Mouse (Mus musculus): ENCODE measurements around the gene Kdm7a.

Gene Kdm7a

GRCm38 (mm10) chr6:39206581-39207461 is at the start of gene Kdm7a:
Kdm7a (minus strand) TSS chr6:39206789.
- in situ Hi-C loops (cut with MboI, MseI) = no loop called here

GRCm38 (mm10) chr6:39255271-39255670 is 48.7 kb upstream of the Kdm7a start:
- in situ Hi-C loops (cut with MboI, MseI) = no loop called here

- in situ Hi-C loops (cut with MboI, MseI) = no loop called here
Observed at GRCm38 (mm10) chr6:39250055-39250454, 43.5 kb upstream of the Kdm7a start.

- in situ Hi-C loops (cut with MboI, MseI) = no loop called here
Observed at GRCm38 (mm10) chr6:39249176-39249770, 42.7 kb upstream of the Kdm7a start.

GRCm38 (mm10) chr6:39244066-39244465 is 37.5 kb upstream of the Kdm7a start:
- in situ Hi-C loops (cut with MboI, MseI) = no loop called here

GRCm38 (mm10) chr6:39243511-39243961 is 36.9 kb upstream of the Kdm7a start:
- in situ Hi-C loops (cut with MboI, MseI) = no loop called here

- in situ Hi-C loops (cut with MboI, MseI) = no loop called here
Observed at GRCm38 (mm10) chr6:39242718-39243471, 36.3 kb upstream of the Kdm7a start.

GRCm38 (mm10) chr6:39241421-39241891 is 34.9 kb upstream of the Kdm7a start:
- in situ Hi-C loops (cut with MboI, MseI) = no loop called here

GRCm38 (mm10) chr6:39240956-39241355 is 34.4 kb upstream of the Kdm7a start:
- in situ Hi-C loops (cut with MboI, MseI) = no loop called here

GRCm38 (mm10) chr6:39237887-39238286 is 31.3 kb upstream of the Kdm7a start:
- in situ Hi-C loops (cut with MboI, MseI) = no loop called here

- in situ Hi-C loops (cut with MboI, MseI) = no loop called here
Observed at GRCm38 (mm10) chr6:39232617-39233016, 26.0 kb upstream of the Kdm7a start.

- in situ Hi-C loops (cut with MboI, MseI) = no loop called here
Observed at GRCm38 (mm10) chr6:39230664-39231063, 24.1 kb upstream of the Kdm7a start.

- in situ Hi-C loops (cut with MboI, MseI) = no loop called here
Observed at GRCm38 (mm10) chr6:39226610-39226955, 20.0 kb upstream of the Kdm7a start.

- in situ Hi-C loops (cut with MboI, MseI) = no loop called here
Observed at GRCm38 (mm10) chr6:39225876-39226609, 19.5 kb upstream of the Kdm7a start.

GRCm38 (mm10) chr6:39223328-39223885 is 16.8 kb upstream of the Kdm7a start:
- in situ Hi-C loops (cut with MboI, MseI) = no loop called here

GRCm38 (mm10) chr6:39222487-39222886 is 15.9 kb upstream of the Kdm7a start:
- in situ Hi-C loops (cut with MboI, MseI) = no loop called here

GRCm38 (mm10) chr6:39217961-39218360 is 11.4 kb upstream of the Kdm7a start:
- in situ Hi-C loops (cut with MboI, MseI) = loop anchor here (5.0 kb wide), 1 partner anchor 41 kb away; no protein-coding TSS in a partner anchor

GRCm38 (mm10) chr6:39217138-39217537 is 10.5 kb upstream of the Kdm7a start:
- in situ Hi-C loops (cut with MboI, MseI) = loop anchor here (5.0 kb wide), 1 partner anchor 40 kb away; no protein-coding TSS in a partner anchor

- in situ Hi-C loops (cut with MboI, MseI) = loop anchor here (5.0 kb wide), 1 partner anchor 38 kb away; no protein-coding TSS in a partner anchor
Observed at GRCm38 (mm10) chr6:39214949-39215606, 8.5 kb upstream of the Kdm7a start.

- in situ Hi-C loops (cut with MboI, MseI) = no loop called here
Observed at GRCm38 (mm10) chr6:39209677-39210076, 3.1 kb upstream of the Kdm7a start.
